Mouse (Mus musculus) stomach, embryonic 16.5 days (tissue): ENCODE data around the gene Pex26. TPM values are rescaled to one million over a fixed set of nuclear protein-coding genes. Genes with fewer than 3 reads are reported as not detected.
A peak's percentile ranks its signal among the peaks of the same experiment; 100 is the strongest.

Experiments
- ATAC-seq: fragments of 200-750 bp; cut with Nextera tagmentation; 2 replicates; pipeline ENCODE4 v1.8.0; 2017; ENCODE audit warnings: moderate number of reproducible peaks, moderate TSS enrichment; ENCODE audit not compliant: insufficient read depth, low FRiP score
- H3K27ac ChIP-seq: fragments of 300-500 bp; sonication (generic); 2 replicates; pipeline ENCODE4 v1.5.1; 2014; ENCODE audit warnings: low read length
- H3K27me3 ChIP-seq: fragments of 300-500 bp; sonication (generic); 2 replicates; pipeline ENCODE4 v1.6.1; 2014; ENCODE audit warnings: low read length, control low read depth, mixed read lengths; ENCODE audit not compliant: control insufficient read depth, insufficient read depth
- H3K36me3 ChIP-seq: fragments of 300-500 bp; sonication (generic); 2 replicates; pipeline ENCODE4 v1.6.1; 2014; ENCODE audit warnings: low read length; ENCODE audit not compliant: control insufficient read depth, insufficient read depth
- H3K4me1 ChIP-seq: fragments of 300-500 bp; sonication (generic); 2 replicates; pipeline ENCODE4 v1.6.1; 2014; ENCODE audit warnings: low read length, control low read depth, mixed read lengths; ENCODE audit not compliant: control insufficient read depth, insufficient read depth
- H3K4me2 ChIP-seq: fragments of 300-500 bp; sonication (generic); 2 replicates; pipeline ENCODE4 v1.6.1; 2014; ENCODE audit warnings: low read depth, low read length, mixed read lengths
- H3K4me3 ChIP-seq: fragments of 300-500 bp; sonication (generic); replicated peaks from 2 replicates; pipeline ENCODE4 v1.5.1; 2014; ENCODE audit warnings: mild to moderate bottlenecking, low read length
- H3K9ac ChIP-seq: fragments of 300-500 bp; sonication (generic); 2 replicates; pipeline ENCODE4 v1.6.1; 2014; ENCODE audit warnings: low read length
- H3K9me3 ChIP-seq: fragments of 300-500 bp; sonication (generic); replicated peaks from 2 replicates; pipeline ENCODE4 v1.6.1; 2016; ENCODE audit warnings: low read length, control low read depth; ENCODE audit not compliant: control insufficient read depth
- WGBS: fragments of 180-500 bp; shearing (Covaris S2); extraction: QIAGEN DNeasy Blood & Tissue Kit; methylation state at CpG from one replicate; pipeline ENCODE4 v1.1.7; 2014; 5-methylcytosine and 5-hydroxymethylcytosine counted together
- polyA plus RNA-seq: library from polyadenylated mRNA; unstranded; fragments of >200 nt; fragmentation: Nextera tagmentation; extraction: Ambion mirVana; gene quantifications from 2 replicates; pipeline ENCODE4 v1.2.1, GENCODE M21; 2015

The Pex26 gene
- polyA plus RNA-seq, 1 experiment from 2014 or later = 14.0 TPM

DNA sequence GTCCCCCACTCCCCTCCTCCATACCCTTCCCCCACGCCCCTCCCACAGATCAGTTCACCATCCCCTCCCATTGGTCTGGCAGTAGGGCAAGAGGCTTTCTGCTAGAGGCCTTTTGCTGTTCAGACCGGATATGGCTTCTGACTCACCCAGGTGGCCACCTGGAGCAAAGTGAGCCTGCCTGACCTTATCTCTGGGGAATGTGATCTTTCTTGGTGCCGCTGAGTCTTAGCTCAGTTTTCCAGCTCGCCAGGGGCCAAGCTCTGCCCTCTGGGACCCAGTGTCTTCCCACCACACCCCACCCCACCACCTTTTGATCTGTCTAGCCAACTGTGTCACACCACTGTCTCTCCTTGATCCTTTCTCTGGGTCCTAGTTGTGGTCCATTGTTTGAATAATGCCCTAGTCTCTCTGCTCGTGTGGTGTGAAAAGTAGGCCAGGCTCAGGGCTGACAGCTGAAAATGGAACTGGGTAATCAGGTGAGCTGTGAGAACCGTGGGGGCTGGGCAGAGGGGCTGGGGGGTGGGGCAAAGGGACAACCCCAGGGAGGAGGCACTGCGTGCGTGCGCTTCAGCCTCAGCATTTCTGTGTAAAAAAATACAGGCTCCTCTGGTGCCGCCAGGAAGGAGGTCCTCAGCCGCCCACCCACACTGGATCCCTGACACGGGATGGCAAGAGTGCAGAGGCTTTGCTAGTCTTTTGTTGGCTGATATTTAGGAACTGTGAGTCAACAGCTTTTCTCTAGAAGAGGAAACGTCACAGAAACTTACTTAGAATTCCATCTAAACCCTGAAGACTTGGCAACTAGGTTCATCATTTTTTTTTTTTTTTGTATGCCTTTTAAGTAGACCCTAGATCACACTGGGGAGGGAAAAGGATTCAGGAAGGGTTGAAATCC, 10.8 kb downstream of the Pex26 start:
- no peaks in the 10 kb centered on the region for H3K27me3 ChIP-seq
- no peak for ATAC-seq

DNA sequence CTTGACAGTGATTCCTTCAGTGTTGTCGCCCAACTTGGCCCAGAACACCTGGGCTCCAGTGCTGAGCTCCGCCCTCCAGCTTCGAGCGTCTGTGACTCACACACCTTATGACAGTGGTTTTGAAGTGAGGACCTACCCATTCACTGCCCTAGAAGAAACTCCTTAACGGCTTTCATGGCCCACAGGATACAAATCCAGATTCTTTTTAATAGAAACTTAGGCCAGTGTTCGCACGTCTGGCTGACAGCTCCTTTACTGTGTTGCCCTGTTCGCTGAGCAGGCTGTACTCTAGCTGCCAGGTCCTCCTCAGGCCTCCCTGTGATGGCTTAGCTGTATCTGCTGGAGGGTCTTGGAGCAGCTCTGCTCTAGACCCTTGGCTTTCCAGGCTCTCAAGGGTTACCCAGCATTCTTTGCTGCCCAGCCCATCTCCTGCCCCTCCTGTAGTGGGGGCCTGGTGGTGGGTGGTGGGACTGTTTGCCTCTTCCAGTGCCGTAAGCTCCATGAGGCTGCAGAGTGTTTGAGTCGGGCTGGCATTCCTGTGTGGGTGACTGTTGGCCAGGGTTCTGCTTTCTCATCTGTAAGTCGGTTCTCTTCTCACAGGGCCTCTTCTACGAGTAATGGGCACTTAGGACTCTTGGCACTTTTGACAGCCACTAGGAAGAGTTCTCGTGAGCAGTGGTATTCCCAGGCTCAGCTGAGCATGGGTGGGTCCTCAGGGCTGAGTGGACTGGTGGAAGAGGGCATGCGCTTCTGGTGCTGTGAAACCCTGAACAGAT, 11.7 kb downstream of the Pex26 start:
- peaks cover 6% of the 10 kb centered on the region; the same call in 1 of the 2 replicates for H3K36me3 ChIP-seq
- ATAC-seq = no peak
- peaks cover 9% of the 10 kb centered on the region; the same call in 1 of the 2 replicates for H3K4me1 ChIP-seq
- H3K9ac ChIP-seq = no peak overlapping the region
- WGBS = 73% methylated on average over 14 of the region's 14 CpGs
- H3K4me3 ChIP-seq = no peak overlapping the region
- H3K27me3 ChIP-seq = no peaks in the 10 kb centered on the region
- H3K9me3 ChIP-seq = no peaks in the 10 kb centered on the region
- no peak overlapping the region for H3K4me2 ChIP-seq
- H3K27ac ChIP-seq = no peak overlapping the region

More for the DNA sequence above, 10.8 kb downstream of the Pex26 start:
- no peak overlapping the region for H3K9ac ChIP-seq
- H3K36me3 ChIP-seq = peaks cover 6% of the 10 kb centered on the region; the same call in 1 of the 2 replicates
- no peak overlapping the region for H3K4me2 ChIP-seq
- 48% methylated on average over 13 of the region's 13 CpGs for WGBS
- peaks cover 9% of the 10 kb centered on the region; the same call in 1 of the 2 replicates for H3K4me1 ChIP-seq
- no peak overlapping the region for H3K27ac ChIP-seq
- no peaks in the 10 kb centered on the region for H3K9me3 ChIP-seq
- H3K4me3 ChIP-seq = no peak overlapping the region

DNA sequence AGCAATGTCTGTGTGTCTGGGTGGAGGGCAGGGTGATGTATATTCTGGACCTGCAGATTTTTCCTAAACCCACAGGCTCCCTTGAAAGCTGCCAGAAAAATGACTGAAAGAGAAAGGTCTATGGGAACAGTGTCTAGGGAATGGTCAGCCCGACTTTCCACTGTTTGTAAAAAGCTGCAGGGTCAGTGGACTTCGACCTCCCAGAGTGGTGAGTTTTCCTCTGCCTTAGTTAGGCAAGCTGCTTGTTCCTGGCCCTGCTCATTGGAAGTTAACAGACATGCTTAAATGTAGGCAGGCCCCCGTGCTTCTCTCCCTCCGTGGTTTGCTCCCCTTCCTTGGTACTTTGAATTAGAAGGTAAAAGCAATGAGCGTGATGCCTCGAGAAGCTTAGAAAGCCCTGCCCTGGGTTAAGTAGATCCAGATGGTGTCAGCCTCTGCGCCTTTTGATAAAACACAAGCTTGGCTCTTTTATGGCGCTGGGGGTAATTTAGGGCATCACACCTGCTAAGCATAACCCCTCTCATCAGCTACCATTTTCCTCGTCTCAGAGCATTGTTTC, 14.4 kb downstream of the Pex26 start:
- peaks cover 9% of the 10 kb centered on the region; the same call in 1 of the 2 replicates for H3K4me1 ChIP-seq
- no peaks in the 10 kb centered on the region for H3K27me3 ChIP-seq
- H3K9me3 ChIP-seq = no peaks in the 10 kb centered on the region
- 58% methylated on average over 9 of the region's 9 CpGs for WGBS
- no peak for ATAC-seq
- no peak overlapping the region for H3K9ac ChIP-seq
- peaks cover 6% of the 10 kb centered on the region; the same call in 1 of the 2 replicates for H3K36me3 ChIP-seq
- H3K4me3 ChIP-seq = no peak overlapping the region
- H3K4me2 ChIP-seq = no peak overlapping the region
- H3K27ac ChIP-seq = no peak overlapping the region

DNA sequence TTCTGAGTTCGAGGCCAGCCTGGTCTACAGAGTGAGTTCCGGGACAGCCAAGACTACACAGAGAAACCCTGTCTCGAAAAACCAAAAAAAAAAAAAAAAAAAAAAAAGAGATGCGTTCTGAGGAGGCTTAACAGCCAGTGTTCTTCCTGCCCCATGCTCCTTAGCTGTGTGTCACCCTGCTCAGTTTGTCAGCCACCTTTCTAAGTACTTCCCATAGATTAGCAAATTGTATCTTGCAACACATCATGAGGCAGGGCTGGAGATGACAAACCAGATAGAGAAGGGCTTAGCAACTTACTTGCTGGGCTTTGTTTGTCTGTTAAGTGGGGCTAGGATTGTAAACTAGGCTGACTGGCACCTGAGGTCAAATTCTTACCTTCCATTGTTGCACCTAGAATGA, 17.0 kb downstream of the Pex26 start:
- ATAC-seq = no peak
- 66% methylated on average over 3 of the region's 4 CpGs for WGBS

DNA sequence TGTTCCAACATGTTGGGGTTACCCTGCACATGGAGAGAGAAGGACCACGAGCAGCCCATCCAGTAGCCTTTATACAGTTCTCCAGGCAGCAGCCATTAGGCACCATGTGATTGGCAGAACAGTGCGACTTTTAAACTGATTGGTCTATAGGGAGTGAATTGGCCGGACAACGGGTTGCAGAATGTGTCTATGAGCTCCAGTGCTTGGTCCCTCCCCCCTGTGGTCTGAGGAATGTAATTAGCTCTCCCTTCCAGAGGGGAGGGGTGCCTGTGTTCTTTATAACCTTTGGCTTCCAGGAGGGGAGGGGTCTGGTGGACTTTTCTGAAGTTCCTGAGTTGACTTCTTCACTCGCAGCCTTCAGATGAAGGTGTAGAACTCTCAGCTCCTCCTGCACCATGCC, 18.6 kb downstream of the Pex26 start:
- Histone ChIP-seq H3K4me2 (no peak overlapping the region), H3K4me3 (no peak overlapping the region), H3K4me1 (no peaks in the 10 kb centered on the region), H3K36me3 (no peaks in the 10 kb centered on the region), H3K27me3 (no peaks in the 10 kb centered on the region), H3K9me3 (no peaks in the 10 kb centered on the region), H3K27ac (no peak overlapping the region), H3K9ac (no peak overlapping the region)
- 79% methylated on average over 5 of the region's 5 CpGs for whole genome bisulfite sequencing
- no peak for ATAC-seq

More for the DNA sequence above, 17.0 kb downstream of the Pex26 start:
- no peaks in the 10 kb centered on the region for H3K9me3 ChIP-seq
- no peak overlapping the region for H3K4me2 ChIP-seq
- no peaks in the 10 kb centered on the region for H3K27me3 ChIP-seq
- H3K4me1 ChIP-seq = no peaks in the 10 kb centered on the region
- H3K4me3 ChIP-seq = no peak overlapping the region
- no peaks in the 10 kb centered on the region for H3K36me3 ChIP-seq
- no peak overlapping the region for H3K27ac ChIP-seq
- no peak overlapping the region for H3K9ac ChIP-seq

DNA sequence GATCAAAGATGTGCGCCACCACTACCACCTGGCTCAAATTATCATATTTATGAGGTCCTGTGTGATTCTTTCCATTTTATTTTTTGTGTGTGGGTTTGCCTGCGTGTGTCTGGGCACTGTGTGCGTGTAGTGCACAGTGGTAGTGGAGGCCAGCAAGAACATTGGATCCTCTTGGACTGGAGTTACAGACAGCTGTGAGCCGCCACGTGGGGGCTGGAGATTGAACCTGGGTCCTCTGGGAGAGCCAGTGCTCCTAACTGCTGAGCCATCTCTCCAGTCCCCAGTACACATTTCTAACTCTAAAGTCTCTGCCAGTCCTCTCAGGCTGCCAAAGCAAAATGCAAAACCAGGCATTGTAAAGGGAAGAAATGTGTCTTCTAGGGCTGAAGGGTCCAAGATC, 23.0 kb downstream of the Pex26 start:
- no peak overlapping the region for H3K9ac ChIP-seq
- no peak overlapping the region for H3K27ac ChIP-seq
- H3K36me3 ChIP-seq = no peaks in the 10 kb centered on the region
- H3K4me1 ChIP-seq = peaks cover 13% of the 10 kb centered on the region
- no peak overlapping the region for H3K4me3 ChIP-seq
- no peak overlapping the region for H3K4me2 ChIP-seq
- 89% methylated on average over 5 of the region's 5 CpGs for WGBS
- H3K27me3 ChIP-seq = peaks cover 19% of the 10 kb centered on the region; the same call in 1 of the 2 replicates
- H3K9me3 ChIP-seq = no peaks in the 10 kb centered on the region
- ATAC-seq = no peak

DNA sequence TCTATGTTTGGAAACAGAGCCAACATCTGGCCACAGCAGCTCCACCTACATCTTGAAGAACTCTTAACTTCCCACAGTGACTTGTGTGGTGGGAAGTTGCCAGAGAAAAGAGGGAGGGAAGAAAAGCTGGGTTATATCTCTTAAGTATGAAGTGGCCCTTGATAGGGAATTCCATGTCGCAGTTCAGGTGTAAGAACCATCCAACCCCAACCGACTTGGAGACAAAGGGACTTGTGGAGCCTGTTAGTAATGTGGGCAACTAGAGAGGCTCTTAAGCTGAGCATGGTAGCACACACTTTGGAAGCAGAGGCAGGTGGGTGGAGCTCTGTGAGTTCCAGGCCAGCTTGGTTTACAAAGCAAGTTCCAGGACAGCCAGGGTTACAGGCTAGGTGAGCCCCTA, 26.1 kb downstream of the Pex26 start:
- WGBS = 77% methylated on average over 2 of the region's 2 CpGs
- peaks cover 15% of the 10 kb centered on the region for H3K4me1 ChIP-seq
- ATAC-seq = no peak
- H3K4me3 ChIP-seq = no peak overlapping the region
- H3K27me3 ChIP-seq = peaks cover 24% of the 10 kb centered on the region; the same call in 1 of the 2 replicates
- H3K9me3 ChIP-seq = no peaks in the 10 kb centered on the region
- no peaks in the 10 kb centered on the region for H3K36me3 ChIP-seq
- no peak overlapping the region for H3K9ac ChIP-seq
- no peak overlapping the region for H3K4me2 ChIP-seq
- H3K27ac ChIP-seq = no peak overlapping the region

DNA sequence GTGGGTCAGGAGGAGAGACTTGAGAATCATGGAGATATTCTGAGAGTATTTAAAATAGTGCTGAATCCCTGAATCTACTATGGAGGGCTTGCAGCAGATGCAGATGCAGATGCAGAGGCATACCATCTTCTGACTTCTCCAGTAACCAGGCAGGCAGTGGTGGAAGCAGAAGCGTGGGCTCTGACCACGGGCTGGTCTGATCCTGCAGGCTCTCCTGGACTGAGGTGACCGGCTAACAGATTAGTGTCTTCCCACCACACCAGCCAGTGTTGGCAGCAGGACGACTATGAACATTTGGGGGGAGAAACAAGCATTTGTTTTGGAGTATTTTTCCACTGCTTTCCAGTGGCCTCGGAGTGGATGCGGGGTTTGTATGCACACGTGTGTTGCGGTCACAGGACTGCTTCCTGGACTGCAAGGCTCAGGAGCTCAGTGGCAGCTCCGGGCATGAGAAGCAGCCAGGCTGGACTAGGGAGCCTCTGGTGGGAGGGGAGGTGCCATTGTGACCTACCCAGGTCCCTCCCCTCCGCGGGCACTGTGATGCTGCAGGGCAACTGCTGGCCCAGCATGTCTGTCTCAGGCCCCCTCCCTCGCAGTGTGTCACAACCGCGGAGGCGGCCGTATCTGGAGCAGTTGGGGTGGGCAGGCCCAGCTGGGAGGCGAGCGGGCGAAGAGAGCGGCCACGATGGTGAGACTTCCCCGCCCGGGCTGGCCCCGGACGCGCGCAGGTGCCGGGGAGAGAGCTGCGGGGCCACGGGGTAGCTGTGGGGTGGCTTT, 26.9 kb downstream of the Pex26 start, which contains the start of gene Tuba8:
Gene Tuba8 (plus strand): TSS at position 548 of the 777 bp plus-strand sequence.
- 5% methylated on average over 30 of the region's 30 CpGs for WGBS
- H3K9ac ChIP-seq = peak within 1 kb of the TSS; percentile 49

More for the DNA sequence above, 26.9 kb downstream of the Pex26 start, which contains the start of gene Tuba8:
- H3K9me3 ChIP-seq = no peaks in the 10 kb centered on the region
- peak within 1 kb of the TSS; percentile 42 for H3K4me3 ChIP-seq
- H3K27me3 ChIP-seq = peaks cover 24% of the 10 kb centered on the region; the same call in 1 of the 2 replicates
- ATAC-seq = peak; percentile 77
- H3K4me2 ChIP-seq = peak within 1 kb of the TSS; percentile 71
- H3K36me3 ChIP-seq = no peaks in the 10 kb centered on the region
- peaks cover 15% of the 10 kb centered on the region for H3K4me1 ChIP-seq
- no peak within 1 kb of the TSS for H3K27ac ChIP-seq
